Mouse (Mus musculus) MEL (cell line): ENCODE data around the gene D230025D16Rik. TPM values are rescaled to one million over a fixed set of nuclear protein-coding genes. Genes with fewer than 3 reads are reported as not detected.
A peak's percentile ranks its signal among the peaks of the same experiment; 100 is the strongest.
"Not testable (repeated sequence)": the region's sequence is repeated elsewhere in the genome, so short reads cannot be mapped to it uniquely, and the experiment has no call there.

ENCODE experiments used
- DNase-seq: peaks from one replicate; pipeline ENCODE4 v3.0.0; 2011; ENCODE audit warnings: low read depth, low spot score
- H3K27ac ChIP-seq: 2 replicates; pipeline ENCODE4 v1.5.1; 2012; ENCODE audit warnings: low read depth, mild to moderate bottlenecking, control low read depth, low read length, moderate library complexity; ENCODE audit not compliant: control insufficient read depth
- H3K27me3 ChIP-seq, 2 experiments: fragments of 150-350 bp in 1 of 2; sonication (generic) in 1 of 2; 2 replicates each; pipeline ENCODE4 v1.6.1; 2012; ENCODE audit warnings: low read length in 2 of 2, mild to moderate bottlenecking in 2 of 2, improper control_type of control experiment in 1 of 2, moderate library complexity in 1 of 2; ENCODE audit not compliant: insufficient read depth in 2 of 2, control insufficient read depth in 1 of 2
- H3K36me3 ChIP-seq, 2 experiments: 2 replicates each; pipeline ENCODE4 v1.6.1; 2012 to 2014; ENCODE audit warnings: low read length in 2 of 2, improper control_type of control experiment in 1 of 2, inconsistent platforms in 1 of 2, mild to moderate bottlenecking in 1 of 2; ENCODE audit not compliant: insufficient read depth in 2 of 2, control insufficient read depth in 1 of 2
- H3K4me1 ChIP-seq, 2 experiments: fragments of 150-350 bp in 1 of 2; sonication (generic) in 1 of 2; 2 replicates each; pipeline ENCODE4 v1.6.1; 2012; ENCODE audit warnings: low read length in 2 of 2, improper control_type of control experiment in 1 of 2, mild to moderate bottlenecking in 1 of 2; ENCODE audit not compliant: insufficient read depth in 2 of 2, control insufficient read depth in 1 of 2
- H3K4me3 ChIP-seq, 2 experiments: fragments of 150-350 bp in 1 of 2; sonication (generic) in 1 of 2; 2 replicates each; pipeline ENCODE4 v1.5.1; 2012; ENCODE audit warnings: low read depth in 2 of 2, low read length in 2 of 2, mild to moderate bottlenecking in 2 of 2, moderate library complexity in 2 of 2, control low read depth in 1 of 2, improper control_type of control experiment in 1 of 2; ENCODE audit not compliant: control insufficient read depth in 1 of 2, insufficient read depth in 1 of 2
- H3K79me2 ChIP-seq: 2 replicates; pipeline ENCODE4 v1.6.1; 2012; ENCODE audit warnings: mild to moderate bottlenecking, low read length, moderate library complexity; ENCODE audit not compliant: control insufficient read depth, poor library complexity, insufficient read depth
- H3K9ac ChIP-seq: 2 replicates; pipeline ENCODE4 v1.6.1; 2012; ENCODE audit warnings: low read depth, mild to moderate bottlenecking, control low read depth, low read length, moderate library complexity; ENCODE audit not compliant: control insufficient read depth, poor library complexity, severe bottlenecking
- H3K9me3 ChIP-seq: fragments of 150-350 bp; sonication (generic); replicated peaks from 2 replicates; pipeline ENCODE4 v1.6.1; 2012; ENCODE audit warnings: mild to moderate bottlenecking, low read length, improper control_type of control experiment, moderate library complexity; ENCODE audit not compliant: insufficient read depth
- CTCF ChIP-seq, 3 experiments: IDR thresholded peaks in 2 of 3; conservative IDR thresholded peaks in 1 of 3; 2 replicates each; pipeline ENCODE4 v1.5.1; 2011 to 2012; ENCODE audit warnings: low read length in 3 of 3, low read depth in 2 of 3, mild to moderate bottlenecking in 2 of 3, improper control_type of control experiment in 1 of 3, inconsistent platforms in 1 of 3, mixed read lengths in 1 of 3, moderate library complexity in 1 of 3; ENCODE audit not compliant: control insufficient read depth in 1 of 3, insufficient read depth in 1 of 3, poor library complexity in 1 of 3, severe bottlenecking in 1 of 3
- E2F4 ChIP-seq: IDR thresholded peaks from 2 replicates; pipeline ENCODE4 v1.6.1; 2011; ENCODE audit warnings: low read depth, low read length, improper control_type of control experiment, borderline replicate concordance
- ELF1 ChIP-seq: IDR thresholded peaks from 2 replicates; pipeline ENCODE4 v1.6.1; 2014; ENCODE audit warnings: low read depth, mild to moderate bottlenecking, inconsistent platforms, low read length, improper control_type of control experiment, moderate library complexity
- GATA1 ChIP-seq: IDR thresholded peaks from 2 replicates; pipeline ENCODE4 v1.6.1; 2011; ENCODE audit warnings: low read depth, low read length, improper control_type of control experiment
- HCFC1 ChIP-seq: IDR thresholded peaks from 2 replicates; pipeline ENCODE4 v1.6.1; 2012; ENCODE audit warnings: low read depth, mild to moderate bottlenecking, inconsistent platforms, low read length, improper control_type of control experiment, moderate library complexity
- KAT2A ChIP-seq: conservative IDR thresholded peaks from 2 replicates; pipeline ENCODE4 v1.6.1; 2012; ENCODE audit warnings: low read depth, low read length, improper control_type of control experiment, inconsistent platforms
- MAX ChIP-seq: IDR thresholded peaks from 2 replicates; pipeline ENCODE4 v1.6.1; 2011; ENCODE audit warnings: low read length, improper control_type of control experiment
- MAZ ChIP-seq: IDR thresholded peaks from 2 replicates; pipeline ENCODE4 v1.6.1; 2012; ENCODE audit warnings: low read depth, mild to moderate bottlenecking, inconsistent platforms, low read length, improper control_type of control experiment
- MXI1 ChIP-seq: IDR thresholded peaks from 2 replicates; pipeline ENCODE4 v1.6.1; 2011; ENCODE audit warnings: mild to moderate bottlenecking, low read depth, low read length, improper control_type of control experiment
- MYC ChIP-seq: IDR thresholded peaks from 2 replicates; pipeline ENCODE4 v1.6.1; 2011; ENCODE audit warnings: low read depth, mild to moderate bottlenecking, low read length, improper control_type of control experiment, moderate library complexity
- NELFE ChIP-seq: IDR thresholded peaks from 2 replicates; pipeline ENCODE4 v1.6.1; 2011; ENCODE audit warnings: low read depth, low read length, improper control_type of control experiment
- NRF1 ChIP-seq: IDR thresholded peaks from 2 replicates; pipeline ENCODE4 v1.6.1; 2014; ENCODE audit warnings: low read depth, mild to moderate bottlenecking, inconsistent platforms, low read length, improper control_type of control experiment, moderate library complexity; ENCODE audit not compliant: poor library complexity, insufficient read depth, severe bottlenecking
- POLR2A ChIP-seq, 2 experiments: IDR thresholded peaks; 2 replicates each; pipeline ENCODE4 v1.6.1; 2011 to 2012; ENCODE audit warnings: low read length in 2 of 2, mild to moderate bottlenecking in 2 of 2, control low read depth in 1 of 2, improper control_type of control experiment in 1 of 2, low read depth in 1 of 2, moderate library complexity in 1 of 2; ENCODE audit not compliant: control insufficient read depth in 1 of 2, insufficient read depth in 1 of 2, poor library complexity in 1 of 2
- POLR2AphosphoS2 ChIP-seq: IDR thresholded peaks from 2 replicates; pipeline ENCODE4 v1.6.1; 2011; ENCODE audit warnings: low read length, improper control_type of control experiment
- RAD21 ChIP-seq: IDR thresholded peaks from 2 replicates; pipeline ENCODE4 v1.6.1; 2011; ENCODE audit warnings: mild to moderate bottlenecking, low read depth, low read length, improper control_type of control experiment
- RCOR1 ChIP-seq: IDR thresholded peaks from 2 replicates; pipeline ENCODE4 v1.6.1; 2012; ENCODE audit warnings: low read depth, mild to moderate bottlenecking, inconsistent platforms, low read length, improper control_type of control experiment
- SIN3A ChIP-seq: IDR thresholded peaks from 2 replicates; pipeline ENCODE4 v1.6.1; 2012; ENCODE audit warnings: low read length, improper control_type of control experiment, inconsistent platforms
- TAL1 ChIP-seq: IDR thresholded peaks from 2 replicates; pipeline ENCODE4 v1.6.1; 2012; ENCODE audit warnings: mild to moderate bottlenecking, inconsistent platforms, low read length, moderate library complexity, mixed read lengths
- TBP ChIP-seq: IDR thresholded peaks from 2 replicates; pipeline ENCODE4 v1.8.0; 2011; ENCODE audit warnings: low read depth, low read length, improper control_type of control experiment
- TCF12 ChIP-seq: IDR thresholded peaks from 2 replicates; pipeline ENCODE4 v1.6.1; 2014; ENCODE audit warnings: low read depth, mild to moderate bottlenecking, inconsistent platforms, low read length, improper control_type of control experiment, moderate library complexity
- UBTF ChIP-seq: IDR thresholded peaks from 2 replicates; pipeline ENCODE4 v1.6.1; 2012; ENCODE audit warnings: low read depth, mild to moderate bottlenecking, inconsistent platforms, low read length, improper control_type of control experiment, moderate library complexity, borderline replicate concordance; ENCODE audit not compliant: insufficient read depth
- USF1 ChIP-seq: IDR thresholded peaks from 2 replicates; pipeline ENCODE4 v1.6.1; 2014; ENCODE audit warnings: low read depth, mild to moderate bottlenecking, inconsistent platforms, low read length, improper control_type of control experiment, moderate library complexity
- ZKSCAN1 ChIP-seq: IDR thresholded peaks from 2 replicates; pipeline ENCODE4 v1.6.1; 2012; ENCODE audit warnings: low read depth, mild to moderate bottlenecking, inconsistent platforms, low read length, improper control_type of control experiment, moderate library complexity
- ZMIZ1 ChIP-seq: IDR thresholded peaks from 2 replicates; pipeline ENCODE4 v1.6.1; 2012; ENCODE audit warnings: low read depth, mild to moderate bottlenecking, inconsistent platforms, low read length, improper control_type of control experiment, moderate library complexity
- polyA plus RNA-seq, 2 experiments: library from polyadenylated mRNA; stranded (reverse) in 1 of 2; unstranded in 1 of 2; fragments of >175 nt in 1 of 2; fragments of >200 nt in 1 of 2; gene quantifications; 2 replicates each; pipeline versions ENCODE4 v1.2.1 to v1.2.4; 2012; ENCODE audit warnings: low replicate concordance in 2 of 2, low read depth in 1 of 2; ENCODE audit not compliant: insufficient read length in 2 of 2, insufficient read depth in 1 of 2, missing spikeins in 1 of 2
- total RNA-seq: library from RNA; depleted of rRNA; stranded (reverse); fragments of 300-350 nt; gene quantifications from 2 replicates; pipeline ENCODE4 v1.2.3, GENCODE M21; 2012; rRNA removed

The D230025D16Rik gene
- total RNA-seq (16.0 and 18.3 TPM in 2 replicates), polyA plus RNA-seq (10 to 100 TPM in 1 of 2 experiments, not detected in 1; 22.4 TPM)

DNA sequence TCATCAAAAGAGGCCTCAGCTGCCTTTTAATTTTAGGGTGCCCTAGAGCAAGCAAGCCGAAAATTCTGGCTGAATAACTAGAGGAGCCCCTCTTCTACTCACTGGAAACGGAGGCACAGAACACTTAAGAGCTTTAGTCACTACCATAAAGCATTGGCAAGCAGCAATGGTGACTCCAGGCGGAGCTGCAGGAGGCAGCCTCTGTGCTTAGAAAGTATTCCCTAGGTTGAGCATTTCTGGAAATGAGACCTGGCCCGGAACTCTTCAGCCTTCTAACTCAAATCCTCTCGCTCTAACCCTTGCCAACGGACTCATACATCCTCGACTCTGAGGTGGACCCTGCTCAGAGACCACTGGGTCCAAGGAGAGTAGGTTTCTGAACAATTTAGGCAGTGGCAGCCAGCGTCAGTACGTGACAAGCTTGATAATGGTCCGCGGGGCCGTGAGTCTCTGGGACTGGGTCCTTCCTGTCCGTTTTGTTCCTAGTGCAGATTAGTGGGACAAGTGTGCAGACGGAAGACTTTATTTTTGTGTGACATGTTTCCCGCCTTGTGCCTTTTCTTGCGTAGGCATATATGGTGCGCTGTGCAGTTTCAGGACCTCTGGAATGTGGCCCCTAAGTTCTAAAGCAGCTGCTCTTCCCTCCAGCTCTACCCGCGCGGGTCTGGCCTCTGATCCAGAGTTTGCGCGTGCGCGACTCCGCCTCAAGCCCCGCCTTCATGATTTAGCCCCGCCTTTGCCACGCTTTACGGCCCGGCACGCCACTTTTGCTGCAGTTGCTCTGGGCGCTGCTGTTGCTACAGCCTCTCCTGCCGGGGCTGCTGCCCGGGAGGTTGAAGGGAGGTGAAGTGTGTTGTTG, at the start of gene D230025D16Rik:
TSS of gene D230025D16Rik (plus strand) at position 733 of the 859 bp plus-strand sequence.
- no peaks in the 10 kb centered on the region for H3K27me3 ChIP-seq
- H3K79me2 ChIP-seq = peaks cover 21% of the 10 kb centered on the region
- H3K27ac ChIP-seq = peak within 1 kb of the TSS; percentile 69
- peaks cover 0 to 9% of the 10 kb centered on the region in 2 experiments; a peak in 2 of 4 replicates for H3K36me3 ChIP-seq
- TF ChIP-seq MAZ = peak; percentile 79; the same call in 1 of the 2 replicates
- TF ChIP-seq MAX = peak; percentile 70; the same call in 1 of the 2 replicates
- TF ChIP-seq MXI1 = peak; percentile 91
- 0 out of 2 replicates have a peak, but pooled peaks have one; percentile 16 for TF ChIP-seq USF1
- peak; percentile 96 to 100 for TF ChIP-seq POLR2A (IDR thresholded peaks at IDR 0.05; ENCODE audit: control insufficient read depth in 1 of 2, insufficient read depth in 1 of 2, low read depth in 1 of 2, low read length in 2 of 2, poor library complexity in 1 of 2)
- no peak for TF ChIP-seq GATA1
- peak; percentile 86 for TF ChIP-seq SIN3A
- TF ChIP-seq ZMIZ1 = peak; percentile 97
- TF ChIP-seq RCOR1 = no peak
- peak; percentile 78 for TF ChIP-seq MYC
- TF ChIP-seq NELFE = peak; percentile 99
- no peak for TF ChIP-seq RAD21
- no peak for TF ChIP-seq TAL1
- TF ChIP-seq ZKSCAN1 = no peak
- TF ChIP-seq TCF12 = peak; percentile 88; the same call in 1 of the 2 replicates
- peak; percentile 67; the same call in 1 of the 2 replicates for TF ChIP-seq ELF1
- peak; percentile 94 for TF ChIP-seq HCFC1
- TF ChIP-seq POLR2AphosphoS2 = peak; percentile 99
- no peak for TF ChIP-seq UBTF
- TF ChIP-seq NRF1 = peak; percentile 85
- TF ChIP-seq CTCF (IDR thresholded peaks at IDR 0.05 in 2 of 3, conservative IDR thresholded peaks at IDR 0.05 in 1 of 3; ENCODE audit: control insufficient read depth in 1 of 3, insufficient read depth in 1 of 3, low read depth in 2 of 3, low read length in 3 of 3, poor library complexity in 1 of 3, severe bottlenecking in 1 of 3) = no peak
- no peak for TF ChIP-seq E2F4
- TF ChIP-seq KAT2A = peak; percentile 86
- TF ChIP-seq TBP = peak; percentile 92
- TF ChIP-seq, all 39 proteins: peak for 16
- Histone ChIP-seq H3K4me3 (peak within 1 kb of the TSS; percentile 68 to 81), H3K9ac (peak within 1 kb of the TSS; percentile 86), H3K4me1 (peaks cover 5 to 6% of the 10 kb centered on the region in 2 experiments; a peak in 3 of 4 replicates), H3K9me3 (no peaks in the 10 kb centered on the region)
- peak; percentile 96 for DNase-seq

DNA sequence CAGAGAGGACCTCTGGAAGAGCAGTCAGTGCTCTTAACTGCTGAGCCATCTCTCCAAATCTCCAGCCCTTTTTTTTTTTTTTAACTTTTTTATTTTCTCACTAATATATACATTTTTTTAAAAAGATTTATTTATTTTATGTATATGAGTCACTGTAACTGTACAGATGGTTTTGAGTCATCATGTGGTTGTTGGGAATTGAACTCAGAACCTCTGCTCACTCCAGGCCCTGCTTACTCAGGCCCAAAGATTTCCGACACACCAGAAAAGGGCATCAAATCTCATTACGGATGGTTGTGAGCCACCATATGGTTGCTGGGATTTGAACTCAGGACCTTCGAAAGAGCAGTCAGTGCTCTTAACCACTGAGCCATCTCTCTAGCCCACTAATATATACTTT, 49.7 kb upstream of the D230025D16Rik start:
- DNase-seq, H3K4me3 ChIP-seq, H3K27me3 ChIP-seq, H3K27ac ChIP-seq, H3K9ac ChIP-seq, H3K4me1 ChIP-seq, H3K9me3 ChIP-seq: not testable (repeated sequence)
- Histone ChIP-seq H3K79me2 (peaks cover 29% of the 10 kb centered on the region), H3K36me3 (peaks cover 12 to 13% of the 10 kb centered on the region in 2 experiments)
